Mouse (Mus musculus) layer of hippocampus, adult 8-10 months (tissue): ENCODE measurements around the gene Rnf8. TPM values are rescaled to one million over a fixed set of nuclear protein-coding genes. Genes with fewer than 3 reads are reported as not detected.

Experiments
- DNase-seq, 2 experiments: peaks; one replicate each; pipeline ENCODE4 v3.0.0; 2022; ENCODE audit warnings: low spot score in 2 of 2
- total RNA-seq, 4 experiments: library from RNA; stranded (reverse); gene quantifications; 2 replicates each; pipeline ENCODE4 v1.2.4; 2022

Gene Rnf8
- total RNA-seq, 4 experiments from 2014 or later: 46.1 to 56.9 (median 52.0) TPM

- DNase-seq: no peak
Measured at GRCm38 (mm10) chr17:29623488-29623887, 8.9 kb downstream of the Rnf8 start.

GRCm38 (mm10) chr17:29627285-29627684 is 12.7 kb downstream of the Rnf8 start:
- no peak for DNase-seq

DNA sequence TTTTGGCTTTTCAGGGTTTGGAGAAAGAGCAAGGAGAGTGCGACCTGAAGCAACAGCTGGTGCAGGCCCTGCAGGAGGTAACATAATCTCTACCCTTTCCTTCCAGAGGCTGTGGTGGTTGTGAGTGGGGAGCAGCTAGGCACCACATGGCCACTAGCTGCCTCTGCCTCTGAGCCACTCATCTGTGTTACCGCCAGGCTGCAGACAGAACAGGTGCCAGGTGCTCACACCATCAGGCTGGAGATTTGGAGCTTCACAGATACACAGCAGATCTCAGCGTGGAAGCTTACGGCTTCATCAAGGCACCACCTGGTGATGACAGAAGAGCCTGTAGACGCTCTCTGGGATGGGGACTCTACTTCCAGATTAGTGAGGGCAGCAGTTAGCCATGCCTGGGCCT is 14.4 kb downstream of the Rnf8 start:
- peak in 1 of 2 experiments; percentile 36 for DNase-seq

DNA sequence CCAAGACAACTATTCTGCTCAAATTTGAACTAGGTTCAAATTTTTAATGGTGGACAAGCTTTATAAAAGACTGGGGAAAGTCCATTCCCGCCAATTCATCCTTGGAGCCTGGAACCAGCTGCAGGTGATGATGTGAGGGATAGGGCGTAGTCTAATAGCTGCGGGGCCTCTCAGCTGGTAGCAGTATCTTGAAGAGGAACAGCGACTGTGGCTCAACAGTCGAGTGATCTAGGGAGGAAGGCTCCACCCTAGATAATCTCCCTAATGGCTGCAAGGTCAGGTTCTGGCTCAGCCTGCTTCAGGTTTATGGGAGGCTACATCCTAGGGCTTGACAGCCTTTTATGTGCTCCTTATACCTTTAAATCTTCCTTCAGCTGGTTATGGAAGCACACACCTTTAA is 15.0 kb downstream of the Rnf8 start:
- DNase-seq: no peak

GRCm38 (mm10) chr17:29632312-29632711 is 17.7 kb downstream of the Rnf8 start:
- no peak for DNase-seq

DNA sequence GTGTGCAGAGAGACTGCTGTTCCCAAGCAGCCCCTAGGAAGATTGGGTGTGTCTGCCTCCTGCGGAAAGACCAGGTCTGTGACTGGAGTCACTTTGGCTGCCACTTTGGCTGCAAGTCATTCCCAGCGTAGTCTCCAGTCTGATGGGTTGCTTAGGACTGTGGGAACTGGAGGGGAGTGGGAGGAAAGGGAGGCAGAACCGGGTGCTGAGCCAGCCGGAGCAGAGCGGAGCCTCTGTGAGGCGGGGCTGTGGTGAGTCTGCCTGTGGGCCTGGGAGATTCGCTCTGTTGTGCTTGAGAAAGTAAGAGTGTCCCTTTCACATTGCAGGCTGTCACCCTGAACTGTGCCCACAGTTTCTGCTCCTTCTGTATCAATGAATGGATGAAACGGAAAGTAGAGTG is 20.9 kb downstream of the Rnf8 start:
- peak in 1 of 2 experiments; percentile 33 for DNase-seq

DNA sequence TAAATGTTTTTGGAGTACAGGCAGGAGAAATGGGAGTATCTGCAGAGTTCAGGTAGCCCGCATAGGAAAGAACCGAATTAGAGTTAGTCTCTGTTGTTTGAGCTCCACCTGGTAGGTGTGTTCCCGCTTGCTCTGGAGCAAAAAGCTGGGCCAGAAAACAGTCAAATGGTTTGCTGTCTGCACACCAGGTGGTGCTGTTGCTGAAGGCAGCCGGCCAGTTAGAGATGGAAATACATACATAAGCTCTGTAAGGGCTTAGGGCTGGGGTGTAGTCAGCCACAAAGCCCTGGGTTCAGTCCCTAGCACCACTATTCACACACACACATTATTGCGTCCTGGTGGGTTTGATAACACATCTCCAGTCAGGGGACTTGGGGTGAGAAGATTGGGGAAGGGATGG is 21.5 kb downstream of the Rnf8 start:
- peak in 1 of 2 experiments; percentile 55 for DNase-seq

DNA sequence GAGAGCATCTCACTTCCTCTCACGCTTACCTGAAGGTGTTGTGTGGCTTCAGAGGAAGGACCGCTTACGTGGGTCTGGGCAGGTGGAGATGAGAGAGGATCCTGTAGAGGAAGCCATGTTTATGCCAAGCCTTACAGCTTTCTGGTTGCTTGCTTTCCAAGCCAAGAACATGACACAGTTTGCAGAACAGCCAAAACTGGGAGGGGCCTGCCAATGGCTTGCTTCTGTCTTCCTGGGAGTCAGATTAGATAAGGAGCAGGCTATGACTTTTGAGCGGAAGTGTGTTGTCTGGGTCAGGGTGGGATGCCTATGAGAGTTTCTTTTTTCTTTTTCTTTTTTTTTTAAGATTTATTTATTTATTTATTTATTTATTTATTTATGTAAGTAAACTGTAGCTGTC is 22.8 kb downstream of the Rnf8 start:
- DNase-seq: no peak

DNA sequence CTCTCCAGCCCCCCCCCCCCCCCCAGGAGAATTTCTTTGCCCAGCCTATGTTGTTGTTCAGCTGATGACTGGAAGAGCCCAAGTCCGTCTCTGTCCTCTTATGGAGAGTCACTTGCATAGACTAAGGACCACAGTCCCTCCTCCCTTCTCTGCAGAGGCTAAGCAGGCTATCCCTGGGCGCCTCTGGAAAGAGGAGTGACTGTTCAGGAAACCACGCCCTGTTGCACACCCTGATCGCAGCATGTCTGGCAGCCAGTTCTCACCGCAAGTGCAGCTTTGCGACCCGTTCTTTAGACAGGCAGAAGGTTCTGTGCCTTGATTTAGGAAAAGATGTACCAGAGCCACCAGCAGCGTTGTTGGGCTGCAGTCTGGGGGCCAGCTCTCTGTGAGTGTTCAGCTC is 23.3 kb downstream of the Rnf8 start:
- no peak for DNase-seq

DNA sequence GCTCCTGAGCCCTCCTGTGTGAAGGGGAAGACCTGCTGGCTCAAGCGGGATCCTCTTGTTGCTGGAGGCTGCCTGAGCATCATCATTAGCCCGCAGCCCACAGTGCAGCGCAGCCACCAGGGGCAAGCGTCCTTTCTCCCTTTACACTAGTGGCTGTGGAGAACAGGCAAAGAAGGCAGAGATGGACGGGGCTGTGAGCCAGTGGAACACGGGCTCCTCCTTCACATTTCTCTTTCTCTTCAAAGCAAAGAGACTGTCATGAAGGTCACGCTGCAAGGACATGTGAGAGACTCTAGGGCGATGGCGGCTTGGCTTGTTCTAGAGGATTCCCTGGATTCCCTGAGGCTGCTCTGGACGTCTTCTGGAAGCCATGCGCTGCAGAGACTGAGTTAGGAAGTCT is 26.4 kb downstream of the Rnf8 start:
- DNase-seq: no peak

- DNase-seq: no peak
Measured at GRCm38 (mm10) chr17:29642219-29642618, 27.6 kb downstream of the Rnf8 start.

GRCm38 (mm10) chr17:29658249-29658648 is 43.7 kb downstream of the Rnf8 start:
- no peak for DNase-seq

- DNase-seq: peak; percentile 87 to 92
Measured at GRCm38 (mm10) chr17:29660076-29660761, 45.6 kb downstream of the Rnf8 start, which contains the start of gene Cmtr1. Gene Cmtr1 (plus strand): TSS chr17:29660595.

- DNase-seq: no peak
Measured at GRCm38 (mm10) chr17:29660762-29661391, 46.3 kb downstream of the Rnf8 start.

GRCm38 (mm10) chr17:29662145-29662544 is 47.6 kb downstream of the Rnf8 start:
- DNase-seq: no peak

DNA sequence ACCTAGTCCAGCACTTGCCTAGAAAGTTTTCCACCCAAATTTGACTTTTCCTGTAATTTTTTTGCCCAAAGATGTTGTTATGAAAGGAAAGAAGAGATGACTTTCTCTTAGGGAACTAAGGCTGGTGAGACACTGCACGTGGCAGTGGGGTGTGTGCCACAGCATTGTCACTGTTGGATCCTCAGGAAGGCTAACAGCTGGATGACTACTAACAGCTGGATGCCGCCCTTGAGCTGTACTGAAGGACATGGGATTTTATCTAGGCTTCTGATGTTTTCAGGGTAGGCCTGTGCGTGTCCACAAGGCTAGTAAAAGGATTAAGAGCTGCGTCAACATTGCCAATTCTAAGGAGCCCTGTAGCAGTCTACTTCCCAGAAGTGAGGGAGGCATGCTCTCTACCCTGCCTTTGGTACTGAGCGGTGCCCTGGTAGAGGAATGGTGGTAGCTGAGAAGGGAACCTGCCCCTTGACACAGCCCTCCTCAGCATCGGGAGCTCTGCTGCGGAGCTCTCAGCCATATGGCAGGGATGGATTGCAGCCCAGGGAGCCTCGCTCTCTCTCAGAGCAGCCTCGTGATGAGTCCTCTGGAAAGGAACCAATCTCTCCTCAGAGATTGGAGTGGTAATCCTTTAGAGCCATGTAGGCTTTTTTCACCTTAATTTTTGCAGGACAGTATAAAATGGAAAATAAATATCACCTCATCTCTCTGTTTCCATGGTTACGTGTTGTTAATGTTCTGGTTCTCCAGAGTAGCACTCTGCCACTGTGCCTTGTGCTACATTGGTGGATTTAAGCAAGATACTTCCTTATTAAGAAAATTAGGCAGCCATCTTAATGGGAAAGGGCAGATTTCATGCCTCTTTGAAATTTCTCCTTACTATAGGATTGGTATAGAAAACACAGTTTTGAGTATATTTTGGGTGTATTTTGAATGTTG is 53.7 kb downstream of the Rnf8 start:
- peak in 1 of 2 experiments; percentile 54 for DNase-seq

DNA sequence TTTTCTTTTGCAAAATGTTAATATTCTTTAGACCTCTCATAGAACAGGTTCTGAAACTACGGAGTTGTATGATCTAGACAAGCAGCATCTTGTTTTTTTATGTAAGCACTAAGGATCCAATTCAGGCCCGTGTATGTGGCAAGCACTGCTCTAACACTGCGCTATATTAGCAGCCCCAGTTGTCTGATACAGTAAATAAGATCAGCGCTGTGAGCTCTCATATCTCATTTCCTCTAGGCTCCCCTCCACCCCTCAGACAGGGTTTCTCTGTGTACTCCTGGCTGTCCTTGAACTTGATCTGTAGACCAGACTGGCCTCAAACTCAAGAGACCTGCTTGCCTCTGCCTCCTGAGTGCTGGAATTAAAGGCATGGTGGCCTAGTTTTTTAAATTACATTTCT is 54.4 kb downstream of the Rnf8 start:
- no peak for DNase-seq

DNA sequence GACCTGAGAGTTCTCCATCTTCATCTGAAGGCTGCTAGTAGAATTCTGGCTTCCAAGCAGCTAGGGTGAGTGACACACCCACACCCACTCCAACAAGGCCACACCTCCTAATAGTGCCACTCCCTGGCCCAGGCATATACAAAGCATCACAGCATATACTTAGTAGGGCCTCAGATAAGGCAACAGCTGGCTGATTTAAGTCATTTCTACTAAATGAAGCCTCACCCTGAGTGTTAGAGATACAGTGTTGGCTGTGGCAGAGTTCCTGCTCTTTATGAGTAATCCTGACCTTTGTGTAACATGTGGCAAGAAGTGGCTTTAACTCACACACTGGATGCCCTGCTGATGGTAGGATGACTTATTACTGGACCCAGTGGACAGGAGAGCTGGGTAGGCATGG is 55.3 kb downstream of the Rnf8 start:
- DNase-seq: no peak

- DNase-seq: no peak
Measured at GRCm38 (mm10) chr17:29671021-29671420, 56.4 kb downstream of the Rnf8 start.

DNA sequence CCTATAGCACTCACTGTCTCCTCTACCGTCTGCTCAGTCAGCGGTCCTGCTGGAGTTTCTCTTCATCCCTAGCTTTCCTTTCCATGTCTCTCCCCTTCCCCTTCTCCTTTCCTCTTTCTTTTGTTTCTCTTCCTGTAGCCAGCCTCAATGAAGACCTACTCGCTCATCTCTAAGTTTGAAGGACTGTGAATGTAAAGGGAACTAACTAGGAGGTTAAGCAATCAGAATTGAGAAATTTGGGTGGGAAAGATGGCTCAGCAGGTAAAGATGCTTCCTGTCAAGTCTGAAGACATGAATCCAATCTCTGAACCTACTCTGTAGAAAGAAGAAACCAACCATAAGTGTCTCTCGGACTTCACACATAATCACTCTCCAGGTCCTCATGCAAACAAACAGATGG is 58.7 kb downstream of the Rnf8 start:
- no peak for DNase-seq

DNA sequence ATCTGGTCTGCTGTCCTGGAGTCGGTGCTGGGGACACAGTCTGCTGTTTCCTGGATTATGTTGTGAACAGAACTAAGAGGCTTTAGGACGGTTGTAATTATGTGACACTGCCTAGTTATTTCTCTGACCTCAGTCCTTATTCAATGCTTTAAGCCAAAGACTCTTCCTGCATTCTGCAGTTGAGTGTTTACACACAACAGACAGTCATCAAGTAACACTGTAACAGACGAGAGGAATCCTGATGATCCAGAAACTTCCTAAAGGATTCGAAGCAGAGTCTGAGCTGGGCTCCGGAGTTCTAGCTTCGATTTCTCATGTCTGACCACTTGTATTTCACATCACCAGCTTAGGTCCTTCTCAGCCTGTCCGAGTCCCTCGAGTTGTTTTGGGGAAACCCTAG is 63.9 kb downstream of the Rnf8 start:
- no peak for DNase-seq
